Mouse (Mus musculus): ENCODE data around the gene Olfr463.

- no peak for TF ChIP-seq ETS1 (conservative IDR thresholded peaks at IDR 0.05; ENCODE audit: low read depth, low read length)
- no peak for TF ChIP-seq POLR2A (IDR thresholded peaks at IDR 0.05; ENCODE audit: low read depth, low read length)
- TF ChIP-seq CTCF (conservative IDR thresholded peaks at IDR 0.05 in 1 of 2, IDR thresholded peaks at IDR 0.05 in 1 of 2; ENCODE audit: low read depth in 2 of 2, low read length in 2 of 2): no peak
- no peak for TF ChIP-seq EP300 (IDR thresholded peaks at IDR 0.05; ENCODE audit: low read length)
- TF ChIP-seq MXI1 (IDR thresholded peaks at IDR 0.05; ENCODE audit: low read depth, low read length): no peak
- TF ChIP-seq ZC3H11A (IDR thresholded peaks at IDR 0.05; ENCODE audit: low read depth, low read length): no peak
- TF ChIP-seq JUND (conservative IDR thresholded peaks at IDR 0.05; ENCODE audit: low read depth, low read length): no peak
- TF ChIP-seq HCFC1 (IDR thresholded peaks at IDR 0.05; ENCODE audit: low read depth, low read length): no peak
- TF ChIP-seq MAFK (IDR thresholded peaks at IDR 0.05; ENCODE audit: insufficient replicate concordance, low read length): no peak
These were observed 23.8 kb upstream of the Olfr463 start, which contains the start of gene Olfr464 for GRCm38 (mm10) chr11:87920966-87921365.

All from CH12.LX (cell line).